Mouse (Mus musculus) ES-Bruce4 (cell line): ENCODE data around the gene Setd7. TPM values are rescaled to one million over a fixed set of nuclear protein-coding genes. Genes with fewer than 3 reads are reported as not detected.

Experiments used
- H3K27ac ChIP-seq: 2 replicates; pipeline ENCODE4 v1.5.1; 2012; ENCODE audit warnings: low read length, inconsistent platforms; ENCODE audit not compliant: insufficient read depth
- H3K27me3 ChIP-seq: 2 replicates; pipeline ENCODE4 v1.6.1; 2012; ENCODE audit warnings: mild to moderate bottlenecking, low read length, inconsistent platforms; ENCODE audit not compliant: control insufficient read depth, poor library complexity, insufficient read depth, severe bottlenecking
- H3K36me3 ChIP-seq: 2 replicates; pipeline ENCODE4 v1.6.1; 2012; ENCODE audit warnings: inconsistent platforms, mild to moderate bottlenecking, low read length, moderate library complexity; ENCODE audit not compliant: control insufficient read depth, poor library complexity, insufficient read depth, severe bottlenecking
- H3K4me1 ChIP-seq: one replicate; pipeline ENCODE4 v1.8.1; 2011; ENCODE audit warnings: low read length; ENCODE audit not compliant: control insufficient read depth, insufficient read depth
- H3K4me3 ChIP-seq: 2 replicates; pipeline ENCODE4 v1.5.1; 2011; ENCODE audit warnings: low read depth, mild to moderate bottlenecking, low read length
- H3K9ac ChIP-seq: 2 replicates; pipeline ENCODE4 v1.6.1; 2012; ENCODE audit warnings: low read depth, mild to moderate bottlenecking, inconsistent platforms; ENCODE audit not compliant: poor library complexity, severe bottlenecking
- H3K9me3 ChIP-seq: replicated peaks from 2 replicates; pipeline ENCODE4 v1.6.1; 2012; ENCODE audit warnings: mild to moderate bottlenecking, low read length, inconsistent platforms; ENCODE audit not compliant: control insufficient read depth, poor library complexity, insufficient read depth, severe bottlenecking
- CTCF ChIP-seq: IDR thresholded peaks from one replicate; pipeline ENCODE4 v1.8.1; 2011; ENCODE audit warnings: low read depth, low read length
- EP300 ChIP-seq: IDR thresholded peaks from 2 replicates; pipeline ENCODE4 v1.6.1; 2011; ENCODE audit warnings: low read depth, low read length; ENCODE audit not compliant: insufficient read depth
- POLR2A ChIP-seq: IDR thresholded peaks from one replicate; pipeline ENCODE4 v1.8.1; 2011; ENCODE audit warnings: low read length; ENCODE audit not compliant: insufficient read depth
- polyA plus RNA-seq: library from polyadenylated mRNA; stranded (reverse); fragments of >200 nt; gene quantifications from 2 replicates; pipeline ENCODE4 v1.2.4, GENCODE M21; 2011; ENCODE audit warnings: low read depth; ENCODE audit not compliant: missing spikeins, insufficient read depth, insufficient read length

Setd7 gene
- polyA plus RNA-seq, 1 experiment, result 46.1 TPM

- TF ChIP-seq POLR2A (no peak), EP300 (no peak), CTCF (no peak)
- H3K4me3 ChIP-seq, result no peak overlapping the region
- H3K4me1 ChIP-seq, result peaks cover 3% of the 10 kb centered on the region
- H3K36me3 ChIP-seq, result no peaks in the 10 kb centered on the region
- no peak overlapping the region for H3K9ac ChIP-seq
- no peak overlapping the region for H3K27ac ChIP-seq
- H3K27me3 ChIP-seq, result no peaks in the 10 kb centered on the region
- no peaks in the 10 kb centered on the region for H3K9me3 ChIP-seq
Observed at GRCm38 (mm10) chr3:51495646-51496045, 65.0 kb downstream of the Setd7 start.

GRCm38 (mm10) chr3:51494466-51494865, 66.2 kb downstream of the Setd7 start:
- Histone ChIP-seq H3K4me1 (peaks cover 3% of the 10 kb centered on the region), H3K9ac (no peak overlapping the region), H3K4me3 (no peak overlapping the region), H3K36me3 (no peaks in the 10 kb centered on the region), H3K27ac (no peak overlapping the region), H3K9me3 (no peaks in the 10 kb centered on the region), H3K27me3 (no peaks in the 10 kb centered on the region)
- TF ChIP-seq CTCF (no peak), POLR2A (no peak), EP300 (no peak)

DNA sequence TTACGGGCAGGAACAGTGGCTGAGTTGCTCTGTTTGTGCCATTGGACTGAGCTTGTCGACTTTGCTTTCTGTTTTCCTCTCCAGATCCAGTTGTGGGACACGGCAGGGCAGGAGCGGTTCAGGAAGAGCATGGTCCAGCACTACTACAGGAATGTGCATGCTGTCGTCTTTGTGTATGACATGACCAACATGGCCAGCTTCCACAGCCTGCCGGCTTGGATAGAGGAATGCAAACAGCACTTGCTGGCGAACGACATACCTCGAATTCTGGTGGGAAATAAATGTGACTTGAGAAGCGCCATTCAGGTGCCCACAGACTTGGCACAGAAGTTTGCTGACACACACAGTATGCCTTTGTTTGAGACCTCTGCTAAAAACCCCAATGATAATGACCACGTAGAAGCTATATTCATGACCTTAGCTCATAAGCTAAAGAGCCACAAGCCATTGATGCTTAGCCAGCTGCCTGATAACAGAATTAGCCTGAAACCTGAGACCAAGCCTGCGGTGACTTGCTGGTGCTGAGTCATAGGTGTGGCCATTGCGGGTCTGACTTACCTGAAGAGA, 67.3 kb downstream of the Setd7 start:
- Histone ChIP-seq H3K4me1 (peaks cover 3% of the 10 kb centered on the region), H3K27me3 (no peaks in the 10 kb centered on the region), H3K4me3 (no peak overlapping the region), H3K27ac (no peak overlapping the region), H3K9me3 (no peaks in the 10 kb centered on the region), H3K36me3 (no peaks in the 10 kb centered on the region), H3K9ac (no peak overlapping the region)
- TF ChIP-seq EP300 (no peak), CTCF (no peak), POLR2A (no peak)

- Histone ChIP-seq H3K9ac (no peak overlapping the region), H3K4me1 (peaks cover 3% of the 10 kb centered on the region), H3K27ac (no peak overlapping the region), H3K27me3 (no peaks in the 10 kb centered on the region), H3K9me3 (no peaks in the 10 kb centered on the region), H3K4me3 (no peak overlapping the region), H3K36me3 (no peaks in the 10 kb centered on the region)
- no peak for TF ChIP-seq CTCF
- TF ChIP-seq EP300, result no peak
- TF ChIP-seq POLR2A, result no peak
Observed at GRCm38 (mm10) chr3:51490088-51490753, 70.5 kb downstream of the Setd7 start.

DNA sequence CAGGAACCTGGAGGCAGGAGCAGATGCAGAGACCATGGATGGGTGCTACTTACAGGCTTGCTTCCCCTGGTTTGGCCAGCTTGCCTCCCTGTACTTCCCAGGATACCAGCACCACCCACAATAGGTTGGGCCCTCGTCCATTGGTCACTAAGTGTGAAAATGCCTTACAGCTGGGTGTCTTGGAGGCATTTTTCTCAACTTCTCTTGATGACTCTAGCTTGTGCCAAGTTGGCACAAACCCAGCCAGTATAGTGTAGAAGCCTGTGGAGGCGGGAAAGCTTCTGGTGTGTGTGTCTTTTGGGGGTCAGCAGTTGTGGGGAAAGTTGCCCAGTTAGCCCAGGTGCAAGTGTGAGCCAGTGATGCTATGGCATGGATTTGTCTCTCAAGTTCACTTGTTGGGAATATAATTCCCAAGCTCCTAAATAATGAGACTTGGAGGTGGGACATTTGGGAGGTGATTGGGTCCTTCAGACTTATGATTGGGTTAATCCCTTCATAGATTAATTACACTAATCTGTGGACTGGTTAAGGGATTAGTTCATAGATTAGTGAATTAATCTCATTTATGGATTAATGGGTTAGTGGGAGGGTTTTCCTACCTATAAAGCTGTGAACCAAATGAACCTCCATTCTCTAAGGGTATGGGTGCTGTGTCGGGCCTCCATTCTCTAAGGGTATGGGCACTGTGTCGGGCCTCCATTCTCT, 74.0 kb downstream of the Setd7 start:
- TF ChIP-seq EP300 (no peak), POLR2A (no peak), CTCF (no peak)
- Histone ChIP-seq H3K9ac (no peak overlapping the region), H3K36me3 (no peaks in the 10 kb centered on the region), H3K4me1 (no peaks in the 10 kb centered on the region), H3K27ac (no peak overlapping the region), H3K9me3 (no peaks in the 10 kb centered on the region), H3K27me3 (no peaks in the 10 kb centered on the region), H3K4me3 (no peak overlapping the region)

DNA sequence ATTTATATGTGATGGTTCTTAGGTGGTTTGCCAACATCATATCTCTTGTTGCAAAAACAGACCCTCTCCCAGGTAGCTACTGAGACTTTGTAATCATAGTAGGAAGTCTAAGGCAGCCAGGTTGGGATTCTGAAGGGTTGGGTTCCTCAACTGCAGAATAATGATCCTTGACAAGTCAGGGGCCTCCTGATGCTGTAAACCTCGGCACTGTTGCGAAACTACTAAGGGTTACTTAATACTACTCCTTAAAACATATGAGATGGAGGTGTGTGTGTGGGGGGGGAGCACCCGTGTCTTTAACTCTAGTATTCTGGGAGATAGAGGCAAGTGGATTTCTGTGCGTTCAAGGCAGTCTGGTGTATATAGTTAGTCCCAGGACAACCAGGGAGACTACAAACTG, 75.3 kb downstream of the Setd7 start:
- no peaks in the 10 kb centered on the region for H3K27me3 ChIP-seq
- TF ChIP-seq EP300 (no peak), POLR2A (no peak), CTCF (no peak)
- H3K36me3 ChIP-seq, result no peaks in the 10 kb centered on the region
- no peak overlapping the region for H3K9ac ChIP-seq
- H3K4me3 ChIP-seq, result no peak overlapping the region
- no peaks in the 10 kb centered on the region for H3K4me1 ChIP-seq
- no peak overlapping the region for H3K27ac ChIP-seq
- no peaks in the 10 kb centered on the region for H3K9me3 ChIP-seq
